Mouse (Mus musculus): ENCODE data around the gene Gps2. TPM values are rescaled to one million over a fixed set of nuclear protein-coding genes. Genes with fewer than 3 reads are reported as not detected.

The Gps2 gene
- polyA plus RNA-seq, 1 experiment, result 92.8 TPM

DNA sequence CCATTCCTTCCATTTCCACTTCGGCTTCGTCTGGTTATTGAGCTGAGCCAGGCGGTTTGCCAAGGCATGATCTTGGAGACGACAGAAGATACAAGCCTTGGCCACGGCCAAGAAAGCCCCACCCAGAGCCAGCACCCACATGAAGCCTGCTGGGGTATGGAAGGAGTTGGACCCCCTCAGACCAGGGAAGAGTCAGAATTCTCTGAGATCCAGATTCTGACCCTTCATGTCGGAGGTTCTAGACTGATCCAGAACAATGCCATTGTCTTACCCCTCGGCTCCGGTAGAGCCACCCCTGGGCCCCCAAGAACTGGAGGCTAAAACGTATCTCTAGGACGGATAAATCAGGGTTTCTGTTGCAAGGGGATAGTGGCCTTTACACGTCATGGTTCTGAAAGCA lies 35.8 kb upstream of the Gps2 start, which contains the start of gene Tmem95:
Gene Tmem95 (minus strand): TSS at position 141 of the 400 bp plus-strand sequence.
- H3K27ac ChIP-seq (ENCODE audit: insufficient read depth, low read depth, low read length), result no peak within 1 kb of the TSS
- TF ChIP-seq POLR2A (IDR thresholded peaks at IDR 0.05; ENCODE audit: borderline replicate concordance, low read depth, low read length), result no peak
- H3K4me3 ChIP-seq (ENCODE audit: insufficient read depth, low read length), result no peak within 1 kb of the TSS
- H3K4me1 ChIP-seq (ENCODE audit: control insufficient read depth, insufficient read depth, low read length), result peaks cover 8% of the 10 kb centered on the region

DNA sequence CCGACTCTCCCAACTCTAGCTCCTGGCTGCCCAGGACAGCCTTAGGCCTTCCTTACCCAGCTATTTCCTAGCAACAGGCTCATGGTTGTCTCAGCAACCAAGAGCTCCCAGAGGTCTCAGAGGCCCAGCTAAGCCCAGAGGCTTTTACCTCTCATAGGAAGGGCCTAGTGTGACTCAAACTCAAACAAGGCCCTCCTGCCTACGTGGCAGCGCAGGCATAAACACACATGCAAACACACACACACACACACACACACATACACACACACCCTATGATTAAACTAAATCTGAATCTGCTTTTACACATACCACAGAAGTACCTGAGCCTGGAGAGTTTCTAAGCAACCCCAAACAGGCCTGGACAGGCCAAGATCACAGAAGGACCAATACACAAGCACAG lies 35.3 kb upstream of the Gps2 start:
- H3K4me1 ChIP-seq (ENCODE audit: control insufficient read depth, insufficient read depth, low read length), result peaks cover 8% of the 10 kb centered on the region
- no peak overlapping the region for H3K4me3 ChIP-seq (ENCODE audit: insufficient read depth, low read length)
- no peak for TF ChIP-seq POLR2A (IDR thresholded peaks at IDR 0.05; ENCODE audit: borderline replicate concordance, low read depth, low read length)
- no peak for TF ChIP-seq CTCF (IDR thresholded peaks at IDR 0.05; ENCODE audit: low read depth, low read length)
- no peak overlapping the region for H3K27ac ChIP-seq (ENCODE audit: insufficient read depth, low read depth, low read length)

DNA sequence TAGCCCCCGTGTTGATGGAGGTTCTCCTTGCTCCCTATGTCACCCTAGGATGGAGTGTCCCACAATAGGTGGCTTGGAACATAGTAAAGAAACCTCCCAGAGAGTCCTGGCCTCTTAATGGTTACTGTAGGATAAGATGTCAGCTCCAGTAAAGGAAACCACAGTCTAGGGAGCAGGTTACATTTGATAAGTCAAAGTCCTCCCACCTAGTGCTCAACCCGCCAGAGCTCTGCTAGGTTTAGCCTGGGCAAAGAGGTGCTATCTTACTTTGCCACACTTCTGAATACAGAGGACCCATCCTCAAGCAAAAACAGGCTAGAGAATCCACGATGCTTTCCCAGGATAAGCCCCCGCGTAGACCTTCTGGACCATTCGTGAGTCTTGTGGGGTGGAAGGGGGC lies 34.7 kb upstream of the Gps2 start:
- TF ChIP-seq CTCF (IDR thresholded peaks at IDR 0.05; ENCODE audit: low read depth, low read length) (no peak), POLR2A (IDR thresholded peaks at IDR 0.05; ENCODE audit: borderline replicate concordance, low read depth, low read length) (no peak)
- H3K27ac ChIP-seq (ENCODE audit: insufficient read depth, low read depth, low read length), result no peak overlapping the region
- H3K4me3 ChIP-seq (ENCODE audit: insufficient read depth, low read length), result no peak overlapping the region
- H3K4me1 ChIP-seq (ENCODE audit: control insufficient read depth, insufficient read depth, low read length), result peaks cover 8% of the 10 kb centered on the region

DNA sequence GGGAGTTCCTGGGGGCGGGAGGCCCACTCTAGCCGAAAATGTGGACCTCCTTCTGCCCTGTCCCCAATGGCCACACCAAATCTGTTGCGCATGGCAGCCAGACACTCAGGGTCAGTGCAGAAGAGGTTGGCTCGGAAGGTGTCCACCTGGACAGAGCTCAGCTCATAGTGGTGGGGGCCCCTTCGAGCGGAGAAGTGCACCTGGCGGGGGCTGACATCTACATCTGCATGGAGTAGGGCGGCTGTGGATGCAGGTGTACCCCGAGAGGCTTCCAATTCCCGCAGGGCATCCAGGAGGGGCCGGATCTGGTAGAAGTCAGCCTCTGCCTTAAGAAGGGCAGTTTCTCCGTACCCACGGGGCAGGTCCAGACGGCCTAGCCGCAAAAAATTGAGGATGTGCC lies 34.0 kb upstream of the Gps2 start:
- H3K27ac ChIP-seq (ENCODE audit: insufficient read depth, low read depth, low read length), result no peak overlapping the region
- peaks cover 11% of the 10 kb centered on the region for H3K4me1 ChIP-seq (ENCODE audit: control insufficient read depth, insufficient read depth, low read length)
- TF ChIP-seq POLR2A (IDR thresholded peaks at IDR 0.05; ENCODE audit: borderline replicate concordance, low read depth, low read length) (no peak), CTCF (IDR thresholded peaks at IDR 0.05; ENCODE audit: low read depth, low read length) (no peak)
- no peak overlapping the region for H3K4me3 ChIP-seq (ENCODE audit: insufficient read depth, low read length)

DNA sequence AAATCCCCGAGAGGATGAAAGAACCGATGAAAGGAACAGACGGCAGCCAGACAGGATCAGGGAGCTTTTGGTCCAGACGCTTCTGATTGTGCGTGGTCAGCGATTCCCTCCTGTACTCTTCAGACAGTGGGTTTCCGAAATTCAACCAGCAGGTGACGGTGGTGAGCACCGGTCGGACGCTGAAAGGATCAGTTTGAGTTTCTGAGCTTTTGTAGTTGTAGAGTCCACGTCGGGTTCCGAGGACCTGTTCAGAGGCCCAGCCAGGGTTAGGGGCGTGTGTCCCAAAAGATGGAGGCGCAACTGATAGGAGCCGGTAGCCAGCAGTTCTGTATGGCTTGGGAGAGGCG lies 33.2 kb upstream of the Gps2 start:
- Histone ChIP-seq H3K4me1 (ENCODE audit: control insufficient read depth, insufficient read depth, low read length) (peaks cover 11% of the 10 kb centered on the region), H3K27ac (ENCODE audit: insufficient read depth, low read depth, low read length) (peak overlapping the region; percentile 26)

DNA sequence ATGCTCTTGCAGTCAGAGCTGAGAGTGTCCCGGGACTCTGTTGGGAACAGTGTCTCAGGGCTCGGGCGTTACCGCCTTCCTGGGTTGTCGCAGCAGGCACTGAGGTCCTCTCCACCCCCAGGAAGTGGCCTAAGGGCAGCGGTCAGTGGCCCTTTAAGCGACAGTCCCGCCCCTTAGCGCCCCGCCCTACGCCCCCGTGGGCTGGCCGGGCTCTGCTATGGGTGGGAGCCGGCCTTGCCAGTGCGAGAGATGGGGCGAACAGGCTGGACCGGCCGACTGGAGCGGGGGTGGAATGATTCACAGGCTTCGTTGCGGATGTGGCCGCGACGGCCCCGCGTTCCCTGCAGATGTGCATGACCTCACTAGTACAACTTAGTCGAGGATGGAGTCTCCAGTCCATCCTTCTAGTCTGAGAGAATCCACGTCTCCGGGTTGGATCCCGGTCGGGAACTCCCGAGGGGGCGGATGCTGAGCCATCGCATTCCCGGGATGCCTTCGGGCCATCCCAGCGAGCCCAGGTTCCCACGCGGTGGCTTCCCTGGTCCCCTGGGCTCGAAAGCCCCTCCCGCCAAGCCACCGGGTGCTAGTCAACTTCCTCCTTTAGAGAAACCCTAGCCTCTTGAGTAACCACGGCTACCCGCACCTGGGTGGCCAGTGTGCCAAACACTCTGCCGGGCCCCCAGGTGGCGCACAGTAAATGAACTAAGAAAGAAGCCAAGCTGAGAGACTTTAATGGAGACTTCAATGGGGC lies 32.7 kb upstream of the Gps2 start, which contains the start of gene Kctd11:
Gene Kctd11 (minus strand): TSS at position 554 of the 751 bp plus-strand sequence.
- H3K4me3 ChIP-seq (ENCODE audit: insufficient read depth, low read length), result peak within 1 kb of the TSS; percentile 62
- H3K27ac ChIP-seq (ENCODE audit: insufficient read depth, low read depth, low read length), result peak within 1 kb of the TSS; percentile 34
- H3K4me1 ChIP-seq (ENCODE audit: control insufficient read depth, insufficient read depth, low read length), result peaks cover 11% of the 10 kb centered on the region
- TF ChIP-seq POLR2A (IDR thresholded peaks at IDR 0.05; ENCODE audit: borderline replicate concordance, low read depth, low read length) (no peak), CTCF (IDR thresholded peaks at IDR 0.05; ENCODE audit: low read depth, low read length) (0 out of 2 replicates have a peak, but pooled peaks have one; percentile 15)

More for the DNA sequence above, 33.2 kb upstream of the Gps2 start:
- TF ChIP-seq CTCF (IDR thresholded peaks at IDR 0.05; ENCODE audit: low read depth, low read length) (0 out of 2 replicates have a peak, but pooled peaks have one; percentile 10), POLR2A (IDR thresholded peaks at IDR 0.05; ENCODE audit: borderline replicate concordance, low read depth, low read length) (no peak)
- H3K4me3 ChIP-seq (ENCODE audit: insufficient read depth, low read length), result peak overlapping the region; percentile 62

DNA sequence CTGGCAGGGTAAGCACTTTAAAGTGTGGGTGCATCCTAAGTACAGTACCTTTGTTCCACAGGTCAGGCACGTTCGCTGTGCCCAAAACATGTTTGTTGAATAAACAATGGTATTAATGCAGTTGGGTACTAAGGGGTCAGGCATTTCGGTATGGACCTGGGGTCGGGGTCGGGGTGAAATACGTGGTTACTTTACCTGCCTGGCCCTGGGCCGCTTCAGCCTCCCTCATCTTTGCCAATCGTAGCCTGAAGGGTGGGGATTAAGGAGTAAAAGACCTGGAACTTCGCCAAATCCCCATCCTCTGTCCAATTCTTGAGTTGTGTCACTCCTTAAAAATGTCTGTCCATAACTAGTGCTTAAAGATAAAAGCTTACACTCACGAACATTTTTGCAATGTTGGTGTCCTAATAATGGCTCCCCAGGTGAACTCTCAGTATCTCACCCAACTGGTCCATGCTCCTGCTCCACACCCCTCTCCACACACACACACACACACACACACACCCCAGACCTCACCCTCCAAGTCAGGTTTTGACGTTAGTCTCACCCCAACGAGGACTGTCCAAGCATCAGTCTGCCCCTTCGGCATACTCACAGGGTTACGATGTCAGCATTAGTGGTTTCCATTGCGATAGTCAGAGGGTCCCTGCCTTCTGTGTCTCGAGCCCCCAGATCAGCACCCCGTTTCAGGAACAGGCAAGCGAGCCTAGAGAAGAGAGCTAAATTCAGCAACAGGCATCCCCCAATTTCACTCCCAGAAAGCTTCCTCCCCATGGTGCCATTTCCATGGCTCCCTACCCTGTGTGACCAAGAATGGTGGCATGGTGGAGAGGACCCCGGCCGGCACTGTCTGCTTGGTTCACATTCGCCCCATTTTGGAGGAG lies 31.7 kb upstream of the Gps2 start:
- TF ChIP-seq POLR2A (IDR thresholded peaks at IDR 0.05; ENCODE audit: borderline replicate concordance, low read depth, low read length) (no peak), CTCF (IDR thresholded peaks at IDR 0.05; ENCODE audit: low read depth, low read length) (no peak)
- Histone ChIP-seq H3K27ac (ENCODE audit: insufficient read depth, low read depth, low read length) (no peak overlapping the region), H3K4me3 (ENCODE audit: insufficient read depth, low read length) (peak overlapping the region; percentile 62), H3K4me1 (ENCODE audit: control insufficient read depth, insufficient read depth, low read length) (peaks cover 11% of the 10 kb centered on the region)

DNA sequence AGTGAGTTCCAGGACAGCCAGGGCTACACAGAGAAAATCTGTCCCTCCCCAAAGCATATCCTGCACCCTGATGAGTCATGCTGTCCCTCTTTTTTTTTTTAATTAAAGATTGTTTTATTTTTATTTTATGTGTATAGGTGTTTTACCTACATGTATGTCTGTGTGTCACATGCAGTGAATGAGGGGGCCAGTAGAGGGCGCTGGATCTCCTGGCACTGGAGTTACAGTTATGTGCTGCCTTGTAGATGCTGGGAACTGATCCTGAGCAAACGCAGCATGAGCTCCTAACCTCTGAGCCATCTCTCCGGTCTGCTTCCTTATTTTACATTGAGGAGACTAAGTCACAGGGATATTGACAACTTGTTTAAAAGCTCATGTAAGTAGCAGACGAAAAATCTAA lies 30.6 kb upstream of the Gps2 start:
- H3K4me1 ChIP-seq (ENCODE audit: control insufficient read depth, insufficient read depth, low read length), result peaks cover 11% of the 10 kb centered on the region
- TF ChIP-seq POLR2A (IDR thresholded peaks at IDR 0.05; ENCODE audit: borderline replicate concordance, low read depth, low read length) (no peak), CTCF (IDR thresholded peaks at IDR 0.05; ENCODE audit: low read depth, low read length) (peak; percentile 36)
- H3K27ac ChIP-seq (ENCODE audit: insufficient read depth, low read depth, low read length), result no peak overlapping the region
- no peak overlapping the region for H3K4me3 ChIP-seq (ENCODE audit: insufficient read depth, low read length)

DNA sequence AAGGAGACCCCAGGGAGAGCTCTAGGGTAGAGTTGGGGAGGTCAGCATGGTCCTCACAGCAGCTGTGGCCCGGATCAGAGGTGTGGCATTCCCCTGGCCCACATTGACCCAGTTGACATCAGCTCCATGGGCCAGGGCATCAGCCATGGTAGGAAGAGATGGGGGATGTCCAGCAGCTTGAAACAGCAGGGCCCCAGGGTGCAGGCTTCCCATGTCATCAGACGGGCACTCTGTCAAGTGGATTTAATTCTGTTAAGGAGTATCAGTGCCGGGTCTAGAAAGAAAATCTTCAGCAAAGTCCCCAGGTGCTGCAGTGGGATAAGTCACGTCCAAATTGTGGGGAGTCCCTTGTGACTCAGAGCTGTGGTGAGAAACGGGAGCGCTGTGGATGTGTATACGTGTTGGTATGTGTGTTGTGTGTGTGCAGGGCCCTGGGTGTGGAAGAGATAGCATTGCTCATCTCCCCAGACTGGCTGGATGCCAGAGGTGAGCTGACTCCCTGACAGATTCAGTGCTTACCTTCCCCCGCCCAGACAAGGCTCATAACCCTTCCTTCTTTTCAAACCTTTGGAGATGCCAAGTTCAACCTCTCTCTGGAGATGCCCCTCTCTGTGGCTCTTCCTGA lies 30.0 kb upstream of the Gps2 start:
- no peak overlapping the region for H3K4me3 ChIP-seq (ENCODE audit: insufficient read depth, low read length)
- H3K27ac ChIP-seq (ENCODE audit: insufficient read depth, low read depth, low read length), result no peak overlapping the region
- TF ChIP-seq POLR2A (IDR thresholded peaks at IDR 0.05; ENCODE audit: borderline replicate concordance, low read depth, low read length) (no peak), CTCF (IDR thresholded peaks at IDR 0.05; ENCODE audit: low read depth, low read length) (no peak)
- peaks cover 11% of the 10 kb centered on the region for H3K4me1 ChIP-seq (ENCODE audit: control insufficient read depth, insufficient read depth, low read length)
